Mouse (Mus musculus) neural tube, embryonic 15.5 days (tissue): ENCODE data around the gene Cbr3. TPM values are rescaled to one million over a fixed set of nuclear protein-coding genes. Genes with fewer than 3 reads are reported as not detected.
"Not testable (repeated sequence)": the region's sequence is repeated elsewhere in the genome, so short reads cannot be mapped to it uniquely, and the experiment has no call there.

Experiments used
- ATAC-seq: fragments of 200-750 bp; cut with Nextera tagmentation; 2 replicates; pipeline ENCODE4 v1.8.0; 2017; ENCODE audit warnings: mild to moderate bottlenecking, moderate TSS enrichment, moderate library complexity; ENCODE audit not compliant: low FRiP score
- H3K27ac ChIP-seq: fragments of 300-500 bp; sonication (generic); replicated peaks from 2 replicates; pipeline ENCODE4 v1.5.1; 2015; ENCODE audit warnings: mild to moderate bottlenecking, inconsistent platforms
- H3K27me3 ChIP-seq: fragments of 300-500 bp; sonication (generic); replicated peaks from 2 replicates; pipeline ENCODE4 v1.6.1; 2015; ENCODE audit warnings: inconsistent platforms
- H3K36me3 ChIP-seq: fragments of 300-500 bp; sonication (generic); 2 replicates; pipeline ENCODE4 v1.6.1; 2015; ENCODE audit warnings: inconsistent platforms
- H3K4me1 ChIP-seq: fragments of 300-500 bp; sonication (generic); 2 replicates; pipeline ENCODE4 v1.6.1; 2015; ENCODE audit warnings: inconsistent platforms
- H3K4me2 ChIP-seq: fragments of 300-500 bp; sonication (generic); 2 replicates; pipeline ENCODE4 v1.6.1; 2015; ENCODE audit warnings: inconsistent platforms, mild to moderate bottlenecking, moderate library complexity
- H3K4me3 ChIP-seq: fragments of 300-500 bp; sonication (generic); replicated peaks from 2 replicates; pipeline ENCODE4 v1.5.1; 2015; ENCODE audit warnings: mild to moderate bottlenecking, inconsistent platforms
- H3K9ac ChIP-seq: fragments of 300-500 bp; sonication (generic); replicated peaks from 2 replicates; pipeline ENCODE4 v1.6.1; 2015; ENCODE audit warnings: mild to moderate bottlenecking, inconsistent platforms
- H3K9me3 ChIP-seq: fragments of 300-500 bp; sonication (generic); replicated peaks from 2 replicates; pipeline ENCODE4 v1.6.1; 2016; ENCODE audit warnings: inconsistent platforms
- WGBS: fragments of 180-500 bp; shearing (Covaris S2); methylation state at CpG from one replicate; pipeline ENCODE4 v1.1.7; 2015; ENCODE audit warnings: mixed read lengths; 5-methylcytosine and 5-hydroxymethylcytosine counted together
- polyA plus RNA-seq: library from polyadenylated mRNA; unstranded; fragments of >200 nt; fragmentation: Nextera tagmentation; extraction: Ambion mirVana; gene quantifications from 2 replicates; pipeline ENCODE4 v1.2.1, GENCODE M21; 2015

The Cbr3 gene
- polyA plus RNA-seq, result 1.7 and 2.0 TPM in 2 replicates

DNA sequence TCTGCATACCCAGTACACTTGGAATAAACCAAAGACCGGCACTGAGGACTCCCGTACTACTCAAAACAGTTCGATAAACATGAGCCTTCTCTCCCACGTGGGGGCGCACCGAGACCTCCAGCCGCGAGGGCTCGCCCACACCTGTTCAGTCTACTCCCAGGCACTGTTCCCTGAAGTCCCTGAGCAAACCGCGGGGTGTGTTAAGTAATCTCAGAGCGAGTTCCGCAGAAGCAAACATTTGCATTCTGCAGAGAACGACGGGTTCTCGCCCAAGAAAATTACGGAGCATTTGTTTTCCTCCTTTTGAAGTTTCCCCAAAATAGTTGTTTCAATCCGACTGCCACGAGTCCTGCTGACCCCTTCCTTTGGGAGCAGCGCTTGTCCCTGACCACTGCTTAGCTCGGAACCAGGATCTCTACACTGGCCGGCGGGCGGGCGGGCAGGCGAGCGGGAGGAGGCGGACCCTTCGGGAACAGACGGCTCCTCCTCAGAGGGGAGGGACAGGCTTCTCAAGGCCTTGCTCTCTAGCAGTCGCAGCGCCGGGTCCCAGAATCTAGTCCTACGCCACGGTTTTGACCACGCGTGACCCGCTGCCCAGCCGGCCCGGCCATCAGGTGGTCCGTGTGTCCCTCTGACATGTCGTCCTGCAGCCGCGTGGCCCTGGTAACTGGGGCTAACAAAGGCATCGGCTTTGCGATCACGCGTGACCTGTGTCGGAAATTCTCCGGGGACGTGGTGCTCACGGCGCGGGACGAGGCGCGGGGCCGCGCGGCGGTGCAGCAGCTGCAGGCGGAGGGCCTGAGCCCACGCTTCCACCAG is at the start of gene Cbr3:
Gene Cbr3 (plus strand): TSS at position 527 of the 819 bp plus-strand sequence.
- no peaks in the 10 kb centered on the region for H3K9me3 ChIP-seq
- WGBS, result under 1% methylated on average over 63 of the region's 63 CpGs
- H3K27ac ChIP-seq, result no peak within 1 kb of the TSS
- H3K9ac ChIP-seq, result peak within 1 kb of the TSS; percentile 37
- H3K36me3 ChIP-seq, result no peaks in the 10 kb centered on the region
- ATAC-seq, result peak; percentile 59; the same call in 1 of the 2 replicates
- peak within 1 kb of the TSS; percentile 43 for H3K4me3 ChIP-seq
- H3K4me1 ChIP-seq, result peaks cover 23% of the 10 kb centered on the region
- peaks cover 60% of the 10 kb centered on the region for H3K27me3 ChIP-seq
- H3K4me2 ChIP-seq, result peak within 1 kb of the TSS; percentile 85

GRCm38 (mm10) chr16:93644006-93644405 is 39.0 kb upstream of the Cbr3 start:
- Histone ChIP-seq H3K27ac (no peak overlapping the region), H3K4me3 (no peak overlapping the region), H3K4me1 (no peaks in the 10 kb centered on the region), H3K36me3 (no peaks in the 10 kb centered on the region), H3K9me3 (no peaks in the 10 kb centered on the region), H3K9ac (no peak overlapping the region), H3K27me3 (no peaks in the 10 kb centered on the region), H3K4me2 (no peak overlapping the region)
- WGBS, result 79% methylated on average over 4 of the region's 4 CpGs
- no peak for ATAC-seq

- no peak for ATAC-seq
- WGBS, result 85% methylated on average over 5 of the region's 5 CpGs
Measured at GRCm38 (mm10) chr16:93648441-93649183, 34.4 kb upstream of the Cbr3 start.

GRCm38 (mm10) chr16:93667976-93668375 is 15.0 kb upstream of the Cbr3 start:
- Histone ChIP-seq H3K9me3 (peaks cover 15% of the 10 kb centered on the region; the same call in 1 of the 2 replicates), H3K4me3 (no peak overlapping the region), H3K4me2 (no peak overlapping the region), H3K27ac (no peak overlapping the region), H3K9ac (no peak overlapping the region), H3K36me3 (no peaks in the 10 kb centered on the region), H3K4me1 (no peaks in the 10 kb centered on the region), H3K27me3 (no peaks in the 10 kb centered on the region)
- ATAC-seq, result no peak

More at GRCm38 (mm10) chr16:93648441-93649183, 34.4 kb upstream of the Cbr3 start:
- no peaks in the 10 kb centered on the region for H3K4me1 ChIP-seq
- H3K4me3 ChIP-seq, result no peak overlapping the region
- no peak overlapping the region for H3K27ac ChIP-seq
- no peaks in the 10 kb centered on the region for H3K9me3 ChIP-seq
- H3K36me3 ChIP-seq, result no peaks in the 10 kb centered on the region
- H3K9ac ChIP-seq, result no peak overlapping the region
- H3K4me2 ChIP-seq, result no peak overlapping the region
- H3K27me3 ChIP-seq, result no peaks in the 10 kb centered on the region

DNA sequence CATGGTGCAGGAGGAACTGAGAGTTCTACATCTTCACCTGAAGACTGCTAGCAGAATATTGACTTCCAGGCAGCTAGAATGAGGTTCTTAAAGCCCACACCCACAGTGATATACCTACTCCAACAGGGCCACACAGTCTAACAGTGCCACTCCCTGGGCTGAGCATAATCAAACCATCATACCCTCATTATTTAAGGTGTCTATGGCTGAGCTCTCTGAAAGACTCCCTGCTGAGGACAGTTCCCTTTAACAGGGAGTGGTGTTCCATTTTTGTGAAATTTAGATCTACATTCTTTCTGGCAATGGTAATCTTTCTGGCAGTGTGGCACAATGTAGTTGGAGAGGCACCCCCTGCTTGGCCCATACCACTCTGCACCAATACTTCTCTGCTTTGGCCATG is 13.5 kb upstream of the Cbr3 start:
- Histone ChIP-seq H3K36me3 (no peaks in the 10 kb centered on the region), H3K4me3 (no peak overlapping the region), H3K4me1 (no peaks in the 10 kb centered on the region), H3K4me2 (no peak overlapping the region), H3K27ac (no peak overlapping the region), H3K9ac (no peak overlapping the region), H3K9me3 (peaks cover 9% of the 10 kb centered on the region; the same call in 1 of the 2 replicates), H3K27me3 (no peaks in the 10 kb centered on the region)
- no peak for ATAC-seq

GRCm38 (mm10) chr16:93670466-93670865 is 12.5 kb upstream of the Cbr3 start:
- not testable (repeated sequence) for H3K4me3 ChIP-seq, H3K27ac ChIP-seq, H3K4me2 ChIP-seq, H3K27me3 ChIP-seq, H3K9ac ChIP-seq, H3K9me3 ChIP-seq, H3K4me1 ChIP-seq, ATAC-seq, H3K36me3 ChIP-seq
- WGBS, result 44% methylated on average over 4 of the region's 4 CpGs

DNA sequence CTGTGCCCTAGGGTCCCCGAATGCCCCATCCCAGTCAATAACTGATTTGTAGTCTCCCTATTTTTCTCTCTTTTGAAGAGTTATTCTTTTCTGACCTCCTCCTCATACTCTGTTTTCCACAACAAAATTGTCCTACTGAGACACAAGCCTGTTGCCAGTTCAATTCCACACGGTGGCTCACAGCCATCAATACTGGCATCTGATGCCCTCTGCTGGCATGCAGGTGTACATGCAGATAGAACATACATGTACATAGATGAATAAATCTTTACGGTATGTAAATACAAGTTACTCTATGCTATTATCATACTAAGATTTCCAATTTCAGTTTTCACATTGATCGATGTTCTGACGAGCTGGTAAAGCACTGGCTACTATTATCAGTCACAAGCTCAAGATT is 12.0 kb upstream of the Cbr3 start:
- no peaks in the 10 kb centered on the region for H3K27me3 ChIP-seq
- no peaks in the 10 kb centered on the region for H3K36me3 ChIP-seq
- no peak for ATAC-seq
- no peak overlapping the region for H3K4me3 ChIP-seq
- peaks cover 9% of the 10 kb centered on the region; the same call in 1 of the 2 replicates for H3K9me3 ChIP-seq
- H3K27ac ChIP-seq, result no peak overlapping the region
- H3K9ac ChIP-seq, result no peak overlapping the region
- H3K4me1 ChIP-seq, result no peaks in the 10 kb centered on the region
- no peak overlapping the region for H3K4me2 ChIP-seq
- 90% methylated on average over 5 of the region's 5 CpGs for WGBS

- no peaks in the 10 kb centered on the region for H3K4me1 ChIP-seq
- no peak overlapping the region for H3K27ac ChIP-seq
- no peak overlapping the region for H3K4me2 ChIP-seq
- WGBS, result 87% methylated on average over 5 of the region's 5 CpGs
- no peak overlapping the region for H3K9ac ChIP-seq
- no peak overlapping the region for H3K4me3 ChIP-seq
- H3K9me3 ChIP-seq, result no peaks in the 10 kb centered on the region
- peaks cover 21% of the 10 kb centered on the region for H3K27me3 ChIP-seq
- no peak for ATAC-seq
- no peaks in the 10 kb centered on the region for H3K36me3 ChIP-seq
Measured at GRCm38 (mm10) chr16:93676376-93676775, 6.6 kb upstream of the Cbr3 start.

DNA sequence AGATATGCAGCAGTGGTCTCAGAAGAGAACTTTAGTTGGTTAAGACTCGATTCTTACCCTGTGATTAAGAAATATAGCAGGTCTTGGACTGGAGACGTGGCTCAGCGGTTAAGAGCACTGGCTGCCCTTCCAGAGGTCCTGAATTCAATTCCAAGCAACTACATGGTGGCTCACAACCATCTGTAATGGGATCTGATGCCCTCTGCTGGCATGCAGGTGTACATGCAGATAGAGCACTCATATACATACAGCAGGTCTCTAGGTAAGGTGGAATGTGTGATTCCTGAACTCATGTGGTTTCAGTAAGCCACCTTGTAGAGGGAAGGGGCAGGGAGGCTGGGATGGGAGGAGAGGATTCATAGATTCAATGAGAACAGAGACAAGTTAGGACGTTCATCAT is 4.8 kb upstream of the Cbr3 start:
- ATAC-seq, result no peak
- Histone ChIP-seq H3K36me3 (no peaks in the 10 kb centered on the region), H3K4me1 (peaks cover 10% of the 10 kb centered on the region), H3K27ac (no peak overlapping the region), H3K9me3 (no peaks in the 10 kb centered on the region), H3K4me3 (no peak overlapping the region), H3K4me2 (no peak overlapping the region), H3K9ac (no peak overlapping the region), H3K27me3 (peaks cover 39% of the 10 kb centered on the region)
- 86% methylated on average over 4 of the region's 4 CpGs for WGBS

- ATAC-seq, result no peak
- 62% methylated on average over 9 of the region's 9 CpGs for WGBS
- Histone ChIP-seq H3K36me3 (no peaks in the 10 kb centered on the region), H3K27ac (no peak overlapping the region), H3K9ac (no peak overlapping the region), H3K4me3 (no peak overlapping the region), H3K9me3 (no peaks in the 10 kb centered on the region), H3K27me3 (peaks cover 49% of the 10 kb centered on the region), H3K4me1 (peaks cover 20% of the 10 kb centered on the region), H3K4me2 (no peak overlapping the region)
Measured at GRCm38 (mm10) chr16:93679165-93679564, 3.9 kb upstream of the Cbr3 start.

GRCm38 (mm10) chr16:93682156-93682688 is 793 bp upstream of the Cbr3 start:
- 21% methylated on average over 13 of the region's 13 CpGs for WGBS
- H3K9me3 ChIP-seq, result no peaks in the 10 kb centered on the region
- H3K27me3 ChIP-seq, result peaks cover 60% of the 10 kb centered on the region
- H3K27ac ChIP-seq, result no peak overlapping the region
- peak overlapping the region; percentile 85 for H3K4me2 ChIP-seq
- H3K4me3 ChIP-seq, result peak overlapping the region; percentile 43
- H3K4me1 ChIP-seq, result peaks cover 23% of the 10 kb centered on the region
- H3K36me3 ChIP-seq, result no peaks in the 10 kb centered on the region
- ATAC-seq, result no peak
- H3K9ac ChIP-seq, result no peak overlapping the region
